Mouse (Mus musculus) lung, postnatal 36 days (tissue): Measurements from ENCODE around the gene Haao.

Experiments
- DNase-seq: peaks from one replicate; pipeline ENCODE4 v3.0.0; 2022; ENCODE audit warnings: mixed read lengths

Haao gene

DNA sequence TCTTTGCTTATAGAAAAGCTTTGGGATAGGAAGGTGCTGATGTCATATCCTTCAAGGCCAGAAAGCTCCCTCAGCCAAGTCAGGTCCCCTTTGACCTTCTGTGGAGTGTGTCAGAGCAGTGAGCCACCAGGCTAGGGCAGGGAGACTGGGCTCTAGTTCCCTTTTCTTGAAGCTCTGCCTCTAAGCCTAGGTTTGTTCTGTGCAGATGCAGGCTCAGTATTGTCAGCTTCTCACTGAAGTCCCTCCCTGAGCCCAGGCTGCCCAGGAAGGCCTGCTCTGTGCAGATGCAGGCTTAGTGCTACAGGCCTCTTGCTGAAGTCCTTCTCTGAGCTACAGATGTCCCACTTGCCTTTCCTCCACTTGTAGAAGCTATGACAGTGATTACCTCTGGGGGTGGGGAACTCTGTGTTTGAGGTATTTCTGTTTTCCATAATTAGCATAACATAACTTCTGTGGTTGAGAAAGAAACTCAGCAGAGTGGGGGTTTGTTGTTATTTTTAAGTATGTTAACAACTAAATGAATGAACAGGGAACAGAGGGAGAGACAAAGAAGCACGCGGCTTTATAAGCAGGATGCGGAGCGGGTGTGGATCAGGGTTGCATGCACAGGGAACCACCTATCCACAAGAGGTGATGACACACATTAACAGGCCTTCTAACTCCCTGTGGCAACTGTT is 17.0 kb downstream of the Haao start:
- peak; percentile 26 for DNase-seq

DNA sequence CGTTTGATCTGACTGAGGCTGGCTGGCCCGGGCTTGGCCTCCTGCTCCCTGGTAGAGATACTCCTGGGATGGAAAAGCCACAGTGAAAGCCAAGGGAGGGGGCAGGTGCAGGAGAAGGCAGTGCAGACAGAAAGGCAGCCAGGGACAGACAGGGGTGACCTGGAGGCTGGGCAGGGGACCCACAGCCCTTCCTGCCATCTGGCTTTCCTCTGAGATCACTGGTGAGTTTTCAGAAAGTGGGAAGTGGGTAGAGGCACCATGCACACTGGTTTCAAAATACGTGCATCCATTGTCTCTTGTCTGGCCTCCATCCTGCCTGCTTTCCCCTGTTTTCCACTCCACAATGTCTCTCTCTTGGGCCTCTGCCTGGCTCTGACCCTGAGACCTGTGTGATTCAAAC is 18.4 kb downstream of the Haao start:
- DNase-seq = no peak

DNA sequence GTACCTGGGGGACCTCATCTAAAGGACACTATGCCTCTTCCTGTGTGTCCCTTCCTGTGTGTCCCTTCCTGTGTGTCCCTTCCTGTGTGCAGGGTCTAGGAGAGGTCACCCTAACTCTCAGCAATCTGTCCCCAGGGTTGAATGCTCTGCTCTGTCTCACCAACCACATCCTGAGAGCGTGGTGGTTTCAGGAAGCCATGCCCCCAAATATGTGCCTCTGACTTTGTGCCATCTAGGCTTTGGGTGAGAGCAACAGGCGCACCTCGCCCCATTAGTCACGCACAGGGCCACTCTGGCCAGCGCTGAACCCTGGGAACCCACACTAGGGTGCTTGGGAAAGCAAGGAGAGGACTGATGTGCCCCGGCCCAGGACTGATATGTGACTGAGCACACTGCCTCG is 23.9 kb downstream of the Haao start:
- DNase-seq = no peak

DNA sequence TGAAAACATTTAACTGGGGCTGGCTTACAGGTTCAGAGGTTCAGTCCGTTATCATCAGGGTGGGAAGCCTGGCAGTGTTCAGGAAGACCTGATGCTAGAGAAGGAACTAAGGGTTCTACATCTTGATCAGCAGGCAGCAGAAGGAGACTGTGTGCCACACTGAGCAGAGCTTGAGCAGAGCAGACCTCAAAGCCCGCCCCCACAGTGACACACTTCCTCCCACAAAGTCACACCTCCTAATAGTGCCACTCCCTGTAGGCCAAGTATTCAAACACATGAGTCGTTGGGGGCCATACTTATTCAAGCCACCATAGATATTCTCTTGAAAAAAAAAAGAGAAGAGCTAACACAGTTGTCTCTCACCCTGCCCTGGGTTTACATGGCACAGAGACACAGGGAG is 25.9 kb downstream of the Haao start:
- no peak for DNase-seq

DNA sequence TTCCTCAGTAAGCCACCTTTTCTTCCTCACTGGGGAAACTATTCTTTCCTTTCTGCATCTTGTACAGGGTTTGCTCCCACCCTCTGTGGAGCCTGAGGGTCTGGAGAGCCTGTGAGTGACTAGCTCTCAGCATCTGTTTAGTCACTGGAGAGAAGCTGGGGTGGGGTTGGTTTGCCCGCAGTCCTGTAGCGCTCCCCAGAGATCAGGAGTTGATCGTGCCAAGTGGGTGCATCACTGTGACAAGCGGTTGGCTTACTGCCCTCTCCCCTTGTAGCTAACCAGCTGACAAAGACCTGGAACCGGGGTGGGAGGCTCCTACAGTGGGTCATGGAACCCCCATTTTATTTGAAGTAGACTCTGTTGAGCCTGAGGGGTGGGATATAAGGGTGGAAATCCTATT is 27.1 kb downstream of the Haao start:
- no peak for DNase-seq

DNA sequence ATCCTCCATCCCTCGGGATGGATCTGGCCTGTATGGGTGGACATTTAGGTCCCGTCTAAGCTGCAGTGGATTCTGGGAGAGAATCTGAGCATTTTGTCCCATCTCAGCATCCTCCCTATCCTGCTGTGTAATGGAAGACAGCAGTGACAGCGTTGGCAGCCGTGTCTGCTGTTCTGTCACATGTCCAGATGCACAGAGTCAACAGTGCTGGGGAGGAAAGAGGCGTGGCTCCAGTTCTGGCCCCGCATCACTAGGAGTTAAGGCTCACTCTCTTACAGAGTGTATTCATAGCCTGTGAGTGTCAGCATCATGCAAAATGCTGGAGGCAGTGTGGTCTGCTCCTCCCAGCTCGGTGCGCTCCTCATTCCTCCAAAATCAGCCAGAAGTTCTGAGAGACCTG is 28.3 kb downstream of the Haao start:
- no peak for DNase-seq

DNA sequence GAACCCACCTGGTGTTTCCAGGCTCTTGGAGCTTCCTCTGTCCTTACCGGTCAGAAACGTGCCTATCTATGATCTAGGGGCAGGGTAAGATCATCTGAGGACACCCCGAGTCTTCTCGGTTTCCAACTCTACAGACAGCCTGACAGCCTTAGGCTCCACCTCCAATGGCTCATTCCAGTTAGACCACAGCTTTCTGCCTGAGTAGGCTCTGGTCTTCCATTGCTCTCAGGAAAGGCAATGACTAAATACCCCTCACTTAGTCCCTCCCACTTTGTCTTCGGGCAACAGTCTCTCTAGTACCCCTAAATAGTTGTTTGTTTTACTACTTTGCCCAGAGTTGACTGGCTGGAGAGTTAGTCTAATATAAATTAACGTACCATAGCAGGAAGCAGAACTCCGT is 30.8 kb downstream of the Haao start:
- no peak for DNase-seq

DNA sequence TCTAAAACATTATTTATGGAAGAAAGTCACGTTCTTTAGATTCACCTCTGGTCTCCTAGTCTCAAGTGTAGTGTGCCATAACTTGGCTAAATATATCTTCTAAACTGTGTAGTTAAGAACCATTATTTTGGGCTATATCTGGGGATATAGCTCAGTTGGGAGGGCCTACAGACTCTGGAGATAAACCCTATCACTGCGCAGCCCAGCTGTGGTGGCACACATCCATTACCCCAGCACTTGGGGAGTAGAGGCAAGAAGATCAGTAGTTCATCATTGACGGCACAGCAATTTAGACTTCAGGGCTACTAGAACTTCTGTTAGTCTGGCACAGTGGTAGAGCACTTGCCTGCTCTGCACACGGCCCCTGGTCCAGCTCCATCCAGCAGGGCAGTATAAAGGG is 34.7 kb downstream of the Haao start:
- DNase-seq = no peak

DNA sequence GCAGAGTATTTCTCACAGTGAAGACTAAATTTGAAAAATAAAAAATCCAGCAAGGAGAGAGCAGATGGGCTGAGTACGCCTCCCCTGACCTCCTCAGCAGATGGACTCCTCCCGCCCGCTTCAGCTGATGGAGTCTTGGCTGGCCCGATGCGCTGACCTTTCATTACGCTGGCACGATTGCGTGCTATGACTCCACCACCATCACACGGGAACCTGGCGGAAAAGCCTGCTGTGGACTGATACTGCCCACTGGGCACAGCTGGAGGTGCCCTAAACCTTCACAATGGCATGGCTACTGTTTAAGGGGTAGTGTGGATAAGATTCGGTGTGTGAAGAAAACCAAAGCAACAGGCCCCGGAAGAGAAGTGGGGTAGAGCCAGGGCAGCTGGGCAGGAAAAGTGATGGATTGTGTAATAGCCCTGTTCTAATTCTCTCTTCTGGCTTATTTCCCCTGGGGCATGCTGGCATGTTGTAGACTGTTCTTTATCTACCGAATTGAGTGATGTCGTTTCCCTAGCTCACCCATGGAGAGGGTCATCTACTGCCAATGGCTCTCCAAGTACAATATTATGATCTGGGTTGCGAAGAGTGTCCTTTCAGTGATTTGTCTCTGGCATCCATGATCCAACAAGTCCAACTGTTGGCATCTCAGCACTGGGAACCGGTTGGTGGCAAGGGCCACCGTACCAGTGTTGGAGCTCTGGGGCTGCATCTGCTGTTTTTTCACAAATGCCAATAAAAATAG is 35.4 kb downstream of the Haao start:
- no peak for DNase-seq

DNA sequence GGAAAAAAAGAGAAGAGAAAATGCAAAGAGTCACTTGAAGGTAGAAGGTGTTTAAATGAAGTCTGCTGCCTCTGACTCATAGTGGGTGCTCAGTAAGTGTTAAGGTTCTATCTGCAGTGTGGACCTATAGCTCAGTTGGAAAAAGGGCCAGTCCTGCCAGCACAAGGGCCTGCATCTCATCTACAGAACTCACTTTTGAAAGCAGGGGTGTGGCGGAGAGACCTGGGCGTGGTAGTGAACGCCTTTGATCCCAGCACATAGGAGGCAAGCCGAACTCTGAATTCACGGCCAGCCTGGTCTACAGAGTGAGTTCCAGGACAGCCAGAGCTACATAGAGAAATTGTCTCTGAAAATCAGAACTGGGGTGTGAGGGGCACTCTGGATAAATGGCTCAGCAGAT is 37.5 kb downstream of the Haao start:
- DNase-seq = no peak

DNA sequence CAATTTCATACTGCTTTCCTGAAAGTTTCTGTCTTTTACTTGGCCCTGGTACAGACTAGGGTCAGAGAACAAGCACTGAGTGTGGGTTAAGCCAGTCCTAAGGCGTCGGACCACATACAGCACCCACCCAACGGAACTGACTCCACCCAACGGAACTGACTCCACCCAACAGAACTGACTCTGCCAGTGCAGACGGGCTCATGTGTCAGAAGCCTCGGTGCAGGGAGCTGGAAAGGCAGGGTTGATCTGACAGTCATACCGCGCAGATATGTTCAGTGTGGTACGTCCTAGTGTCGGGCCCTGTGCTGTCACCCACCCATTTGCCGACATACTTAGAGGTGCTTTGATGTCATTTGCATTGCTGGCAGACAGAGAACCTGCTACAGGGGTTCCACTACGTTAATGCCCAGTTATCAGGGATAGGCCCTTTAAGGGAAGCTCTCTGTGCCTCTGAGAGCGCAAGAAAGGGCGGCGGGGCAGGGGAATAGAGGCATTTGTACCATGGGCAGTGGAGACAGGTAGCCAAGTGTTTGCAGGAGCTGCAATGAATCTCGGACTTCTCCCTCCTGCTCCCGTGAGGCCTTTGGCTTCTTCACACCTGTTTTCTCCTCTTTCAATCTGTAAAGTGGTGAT is 38.5 kb downstream of the Haao start:
- peak; percentile 36 for DNase-seq

DNA sequence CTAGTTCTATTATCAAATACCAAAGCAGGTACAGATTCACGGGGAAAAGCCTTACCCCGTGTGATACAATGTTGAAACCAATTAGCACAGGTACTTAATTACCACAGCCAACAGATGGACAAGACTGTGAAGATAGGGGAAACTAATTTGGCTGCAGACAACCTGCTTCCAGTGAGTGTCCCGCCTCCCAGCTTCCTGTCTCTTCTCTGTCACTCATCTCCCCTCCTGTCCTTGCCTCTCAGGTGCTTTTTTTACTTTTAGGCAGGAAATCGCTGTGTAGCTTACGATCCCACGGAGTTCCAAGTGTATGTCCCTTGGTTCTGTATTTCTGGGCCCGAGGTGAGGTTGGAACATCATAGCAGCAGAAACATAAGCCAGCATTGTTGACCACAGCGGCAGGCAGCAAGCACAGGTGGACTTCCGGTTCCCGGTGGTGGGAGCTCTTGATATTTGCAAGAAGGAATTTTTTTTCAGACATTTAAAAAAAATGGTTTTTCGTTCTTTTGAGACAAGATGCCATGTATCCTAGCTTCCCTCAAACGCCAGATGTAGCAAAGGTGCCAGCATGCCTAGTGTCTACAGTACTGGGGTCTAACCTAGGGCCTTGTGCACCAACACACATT is 39.2 kb downstream of the Haao start:
- no peak for DNase-seq

DNA sequence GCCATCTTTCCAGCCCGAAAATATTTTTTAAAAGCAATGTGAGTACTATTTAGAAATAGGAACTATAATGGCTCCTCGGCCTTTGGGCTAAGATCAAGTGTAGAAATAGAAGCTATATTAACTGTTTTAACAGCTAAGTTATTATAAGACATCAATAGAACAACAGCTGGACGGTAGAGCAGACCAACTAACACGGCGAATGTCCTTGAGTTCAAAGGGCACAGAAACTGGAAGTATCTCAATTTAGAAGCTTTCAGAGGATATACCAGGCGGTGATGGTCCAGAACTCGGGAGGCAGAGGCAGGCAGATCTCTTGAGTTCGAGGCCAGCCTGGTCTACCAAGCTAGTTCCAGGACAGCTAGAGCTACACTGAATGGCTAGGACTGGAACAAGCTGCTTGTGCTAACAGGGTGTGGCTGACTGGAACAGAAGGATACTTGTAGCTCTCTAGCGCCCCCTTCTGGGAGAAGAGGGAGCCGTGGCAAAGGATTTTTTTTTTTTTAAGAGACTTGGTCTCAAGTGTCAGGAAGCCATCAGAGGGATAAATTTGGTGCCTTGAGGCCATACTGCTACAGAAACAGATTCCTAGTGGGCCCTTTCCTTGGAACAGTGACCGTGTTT is 39.9 kb downstream of the Haao start:
- peak; percentile 90 for DNase-seq

DNA sequence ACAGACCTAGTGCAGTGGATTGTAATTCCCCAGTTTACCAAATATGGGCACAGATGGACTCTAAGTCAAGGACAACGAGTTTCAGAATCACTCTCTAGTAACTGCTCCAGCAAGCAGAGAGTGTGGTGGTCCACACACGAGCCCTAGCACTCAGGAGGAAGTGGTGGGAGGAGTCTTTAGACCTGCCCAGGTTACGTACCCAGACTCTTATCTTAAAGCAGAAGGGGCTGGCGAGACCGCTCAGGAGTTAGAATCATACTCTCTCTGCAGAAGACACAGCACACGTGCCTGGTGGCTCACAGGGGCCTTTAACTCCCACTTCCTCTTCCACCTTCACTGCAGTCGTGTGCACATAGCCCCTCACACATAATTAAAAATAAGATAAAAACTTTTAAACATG is 40.4 kb downstream of the Haao start:
- peak; percentile 46 for DNase-seq

DNA sequence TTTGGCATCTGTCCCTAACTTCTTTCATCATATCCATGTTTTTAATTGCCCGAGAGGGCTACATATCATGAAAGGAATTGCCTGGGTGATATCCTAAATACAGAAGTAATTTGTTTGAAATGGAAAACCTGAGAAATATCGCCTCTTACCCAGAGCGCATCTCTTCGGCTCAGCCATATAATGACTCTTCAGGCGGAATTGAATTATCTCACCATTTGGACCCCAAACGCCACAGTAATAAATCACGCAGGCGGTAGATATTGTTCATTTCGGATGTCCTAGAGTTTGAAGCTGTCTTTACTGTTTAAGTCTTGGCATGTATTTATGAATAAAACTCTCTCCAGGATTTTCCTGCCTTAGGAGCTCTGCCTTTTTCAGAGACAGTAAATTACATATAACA is 42.7 kb downstream of the Haao start:
- DNase-seq = no peak

DNA sequence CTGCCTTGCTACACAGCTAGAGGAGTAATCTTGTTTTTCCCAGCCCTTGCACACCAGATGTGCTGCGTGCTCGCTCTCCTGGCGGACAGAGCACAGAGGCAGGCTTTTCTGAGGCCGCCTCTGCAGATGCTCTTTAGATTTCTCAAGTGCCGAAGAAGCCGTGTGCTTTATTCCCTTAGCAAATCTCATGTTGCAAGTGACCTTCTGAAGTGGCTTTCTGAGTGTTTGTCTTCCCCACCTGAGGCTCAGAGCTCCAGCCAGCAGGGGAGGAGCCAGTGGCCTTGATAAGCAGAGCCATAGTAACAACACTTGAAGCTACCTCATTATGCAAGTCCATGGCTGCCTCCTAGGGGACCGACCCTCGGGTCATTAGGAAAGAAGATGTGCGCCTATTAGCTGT is 43.8 kb downstream of the Haao start:
- DNase-seq = peak; percentile 91

DNA sequence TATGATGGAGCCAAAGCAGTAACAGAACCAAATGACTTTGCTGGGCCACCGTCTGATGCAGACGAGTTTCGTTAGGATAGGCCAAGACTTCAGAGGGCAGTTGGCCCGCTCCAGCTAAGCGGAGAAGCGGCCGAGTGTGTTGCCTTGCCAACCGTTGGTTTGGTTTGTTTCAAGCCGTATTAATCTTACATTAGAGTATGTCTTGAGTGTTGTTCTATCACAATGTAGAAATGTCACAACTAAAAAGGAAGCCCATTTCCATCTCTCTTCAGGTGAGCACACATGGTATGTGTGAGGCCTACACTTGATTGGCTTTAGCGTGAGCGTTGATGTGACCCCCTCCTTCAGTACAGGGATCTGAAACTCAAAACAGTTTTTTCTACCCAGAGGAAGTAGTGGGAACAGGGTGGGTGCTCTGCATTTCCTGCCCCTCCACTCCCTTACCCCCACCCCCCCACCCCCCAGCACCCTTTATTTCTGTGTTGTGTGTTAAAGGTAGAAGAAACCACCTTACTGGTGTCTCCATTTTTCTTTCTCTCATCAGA is 48.2 kb downstream of the Haao start:
- peak; percentile 35 for DNase-seq

DNA sequence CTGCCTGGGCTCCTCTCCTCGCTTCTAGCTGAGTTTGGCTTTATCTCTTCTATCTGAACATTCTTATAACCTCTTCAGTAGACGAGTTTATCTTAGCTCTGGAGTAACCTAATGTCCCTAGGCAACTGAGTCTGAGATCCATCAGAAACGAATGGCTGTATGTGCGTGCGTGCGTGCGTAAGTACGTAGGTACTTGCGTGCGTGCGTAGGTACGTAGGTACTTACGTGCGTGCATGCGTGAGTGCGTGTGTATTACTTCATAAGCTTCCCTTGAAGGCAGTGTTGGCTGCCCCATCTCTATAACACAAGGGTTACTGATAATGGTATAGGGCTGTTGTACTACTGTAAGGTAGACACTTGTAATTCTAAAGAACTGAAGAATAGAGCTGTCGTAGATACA is 52.6 kb downstream of the Haao start:
- no peak for DNase-seq

DNA sequence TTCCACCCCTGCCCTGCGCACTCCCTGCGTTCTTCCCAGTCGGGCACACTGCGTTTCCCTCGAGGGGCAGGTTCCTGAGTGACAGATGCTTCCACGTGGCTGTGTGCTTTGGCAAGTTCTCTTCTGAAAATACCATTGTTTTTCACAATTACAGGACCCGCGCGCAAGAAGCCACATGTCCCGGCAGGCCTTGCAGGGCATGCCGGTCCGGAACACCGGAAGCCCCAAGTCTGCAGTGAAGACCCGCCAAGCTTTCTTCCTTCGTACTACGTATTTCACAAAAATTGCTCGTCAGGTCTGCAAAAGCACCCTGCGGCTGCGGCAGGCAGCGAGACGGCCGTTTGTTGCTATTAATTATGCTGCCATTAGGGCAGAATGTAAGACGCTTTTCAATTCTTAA is 55.4 kb downstream of the Haao start:
- DNase-seq = no peak

DNA sequence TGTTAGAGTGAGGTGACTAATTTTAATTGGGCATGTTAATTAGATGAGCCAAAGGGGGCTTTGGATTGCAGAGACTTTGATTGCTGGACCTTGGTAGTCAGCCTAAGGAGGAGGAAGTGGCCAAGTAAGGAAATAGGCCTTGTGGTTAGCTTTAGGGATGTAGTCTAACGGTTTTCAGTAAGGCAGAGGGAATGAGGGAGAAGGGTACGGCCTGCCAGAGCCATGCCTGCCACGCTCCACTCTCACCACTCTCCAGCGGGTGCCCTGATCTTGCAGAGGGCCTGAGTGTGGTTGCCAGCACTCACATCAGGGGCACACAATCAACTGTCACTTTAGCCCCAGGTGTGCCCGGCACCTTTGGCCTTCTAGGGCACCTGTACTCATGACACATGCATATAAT is 57.6 kb downstream of the Haao start:
- DNase-seq = no peak

DNA sequence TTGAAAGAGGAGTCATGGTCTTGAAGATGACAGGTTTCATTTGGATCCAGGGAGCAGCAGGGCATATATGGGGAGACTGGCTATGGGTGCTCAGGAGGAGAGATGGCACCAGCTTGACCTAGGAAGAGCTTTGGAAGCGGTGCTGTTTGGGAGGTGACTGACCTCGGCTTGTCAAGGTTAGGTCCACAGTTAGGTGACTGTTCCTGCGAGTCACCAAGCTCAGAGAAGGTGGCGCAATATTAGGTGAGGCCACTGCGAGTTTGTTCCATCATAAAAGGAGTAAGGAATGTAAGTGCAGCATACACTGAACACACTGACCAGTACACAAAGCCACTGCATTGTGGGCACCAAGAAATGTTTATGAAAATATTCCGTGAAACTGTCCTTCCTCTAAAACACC is 61.3 kb downstream of the Haao start:
- DNase-seq = no peak

DNA sequence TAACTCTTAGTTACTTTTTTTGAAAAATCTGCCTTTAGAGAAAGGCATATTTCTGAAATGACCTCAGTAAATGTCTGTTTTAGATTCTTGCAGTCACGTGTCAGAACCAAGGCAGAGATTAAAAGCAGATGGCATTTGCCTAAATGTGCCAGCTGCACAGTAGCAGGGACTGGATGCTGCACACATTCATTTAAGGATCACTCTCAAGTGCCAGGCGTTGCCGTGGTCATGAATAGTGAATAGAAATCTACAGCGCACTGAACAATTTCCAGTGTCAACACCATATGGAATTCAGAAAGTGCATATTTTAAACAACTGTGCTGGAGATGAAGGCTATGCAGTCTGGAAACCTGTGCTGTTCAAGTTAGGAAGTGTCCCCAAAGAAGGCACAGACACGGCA is 65.0 kb downstream of the Haao start:
- no peak for DNase-seq
